In the genomic region with DNA sequence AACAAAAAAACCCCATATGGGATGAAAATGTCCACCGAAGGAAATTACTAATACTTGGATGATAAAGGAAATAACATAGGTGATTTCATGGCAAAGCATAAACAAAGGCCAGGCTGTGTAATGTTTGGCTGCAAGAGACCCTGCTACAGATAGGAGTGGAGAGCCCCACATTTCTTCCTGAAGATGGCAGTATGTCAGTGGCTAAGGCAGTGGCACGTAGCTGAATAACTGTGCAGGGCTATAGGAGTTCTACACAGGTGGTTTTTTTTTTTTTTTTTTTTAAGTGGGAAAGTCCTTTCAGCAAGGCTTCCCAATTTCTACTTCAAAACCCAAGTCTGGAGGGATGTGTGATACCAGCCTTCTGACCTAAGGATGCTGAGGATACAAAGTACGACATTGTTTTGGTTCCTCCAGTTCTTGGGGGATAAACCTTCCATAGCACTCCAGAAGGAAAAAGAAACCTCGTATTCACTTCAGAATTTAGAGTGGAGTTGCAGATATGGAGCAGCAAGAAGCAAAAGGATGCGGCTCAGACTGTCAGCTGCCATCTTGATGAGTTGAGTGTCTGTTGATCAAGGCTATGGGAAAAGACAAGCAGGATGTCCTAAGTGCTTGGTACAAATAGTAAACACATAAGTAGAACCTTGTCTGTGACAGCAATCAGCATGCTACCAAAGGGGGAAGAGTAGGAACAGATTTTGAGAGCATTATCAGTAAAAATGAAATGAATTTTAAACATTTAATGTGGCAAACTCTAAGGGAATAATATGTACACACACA, we compare ENCODE assay signal across 9 mouse cellular contexts. TPM values are rescaled to one million over a fixed set of nuclear protein-coding genes. Genes with fewer than 3 reads are reported as not detected.
DNase-seq lines count a peak whose midpoint lies in the region; ATAC-seq and TF ChIP-seq lines count a peak whose summit lies in the region.
"Had no signal": no experiment of that assay in that cellular context is flagged by ENCODE, and none has a peak within 500 bp of the region (broad histone marks: within the 10 kb centered on the region; RNA-seq: fewer than 3 reads in every experiment).

No protein-coding gene starts in this region.

- peaks cover 31 to 78% of the 10 kb centered on the region in 2 experiments for H3K36me3 ChIP-seq in CH12.LX (replicated peaks in 1 of 2; ENCODE audit: control insufficient read depth in 1 of 2, insufficient read depth in 1 of 2, low read length in 1 of 2)
- H3K36me3 ChIP-seq in intestine, postnatal 0 days (ENCODE audit: control insufficient read depth, insufficient read depth): no peaks in the 10 kb centered on the region

- no peak for ATAC-seq in intestine, postnatal 0 days

- peak; percentile 63 for TF ChIP-seq RAD21 in CH12.LX (IDR thresholded peaks at IDR 0.05; ENCODE audit: low read depth, low read length)

- dilution Hi-C loops in CH12.LX (cut with MboI; ENCODE audit: extremely low pct_ligation_motif_present, extremely low pct_unique_long_range_greater_than_20kb, low sequenced_read_pairs): no loop called here

- no peak overlapping the region for H3K4me3 ChIP-seq in CH12.LX (replicated peaks in 1 of 3; ENCODE audit: low read depth in 2 of 3, low read length in 2 of 3, poor library complexity in 1 of 3)
- H3K4me3 ChIP-seq in intestine, postnatal 0 days (ENCODE audit: low read depth, low read length): no peak overlapping the region

- no peak overlapping the region for H3K27ac ChIP-seq in CH12.LX (ENCODE audit: insufficient read depth, low read depth)
- no peak overlapping the region for H3K27ac ChIP-seq in intestine, postnatal 0 days (ENCODE audit: low read depth, low read length)

- no peaks in the 10 kb centered on the region for H3K9me3 ChIP-seq in CH12.LX (replicated peaks; ENCODE audit: low read length)
- no peaks in the 10 kb centered on the region for H3K9me3 ChIP-seq in intestine, postnatal 0 days (ENCODE audit: control insufficient read depth)

- in situ Hi-C loops in CH12.LX (cut with MboI; ENCODE audit: low pct_ligation_motif_present, low pct_unique_long_range_greater_than_20kb, low sequenced_read_pairs): no loop called here

- no peak for TF ChIP-seq POLR2A in CH12.LX (IDR thresholded peaks at IDR 0.05; ENCODE audit: low read depth, low read length)

- no peaks in the 10 kb centered on the region for H3K27me3 ChIP-seq in CH12.LX (replicated peaks)
- H3K27me3 ChIP-seq in intestine, postnatal 0 days (replicated peaks; ENCODE audit: control insufficient read depth, insufficient read depth, low read length): no peaks in the 10 kb centered on the region

- H3K9ac ChIP-seq in CH12.LX (ENCODE audit: insufficient read depth, low read depth): no peak overlapping the region
- no peak overlapping the region for H3K9ac ChIP-seq in intestine, postnatal 0 days (ENCODE audit: low read depth, low read length)

- TF ChIP-seq EP300 in CH12.LX (IDR thresholded peaks at IDR 0.05; ENCODE audit: low read length): no peak

- H3K79me2 ChIP-seq in CH12.LX (replicated peaks; ENCODE audit: control insufficient read depth, extremely low read depth, insufficient read depth, poor library complexity, severe bottlenecking): no peaks in the 10 kb centered on the region

- peak in 1 of 2 experiments; percentile 63; a peak in 2 of 4 replicates for TF ChIP-seq CTCF in CH12.LX (conservative IDR thresholded peaks at IDR 0.05 in 1 of 2, IDR thresholded peaks at IDR 0.05 in 1 of 2; ENCODE audit: low read depth in 2 of 2, low read length in 2 of 2)
- TF ChIP-seq CTCF in intestine, postnatal 0 days (IDR thresholded peaks at IDR 0.05; ENCODE audit: low read depth): peak; percentile 71

- H3K4me2 ChIP-seq in CH12.LX (ENCODE audit: insufficient read depth, low read depth, poor library complexity, severe bottlenecking): no peak overlapping the region
- no peak overlapping the region for H3K4me2 ChIP-seq in intestine, postnatal 0 days (replicated peaks; ENCODE audit: low read depth)

- WGBS in intestine, postnatal 0 days: 61% methylated on average over 5 of the region's 5 CpGs

- no peaks in the 10 kb centered on the region for H3K4me1 ChIP-seq in CH12.LX (ENCODE audit: control insufficient read depth in 1 of 2, insufficient read depth in 2 of 2)
- H3K4me1 ChIP-seq in intestine, postnatal 0 days (replicated peaks; ENCODE audit: control insufficient read depth, insufficient read depth, low read length): no peaks in the 10 kb centered on the region

- peak; percentile 5 for DNase-seq in layer of hippocampus, adult 9-11 months
- DNase-seq in layer of hippocampus, postnatal 25 days (ENCODE audit: extremely low spot score in 1 of 2, low spot score in 1 of 2): no peak
- peak; percentile 21 for DNase-seq in CH12.LX (ENCODE audit: extremely low read depth)
- peak; percentile 14 for DNase-seq in Muller cell, postnatal 12 days (ENCODE audit: inconsistent ontology term)
- DNase-seq in gastrocnemius, postnatal 25 days: no peak
- DNase-seq in c-Kit-positive CD71-positive TER-119-positive erythroid progenitor cells, embryonic 14.5 days (ENCODE audit: low spot score): no peak
- DNase-seq: gastrocnemius, postnatal 10 days had no signal

TF ChIP-seq in CH12.LX, 34 proteins besides CTCF, POLR2A, EP300 and RAD21:
- TF ChIP-seq MAX (IDR thresholded peaks at IDR 0.05; ENCODE audit: low read length) (no peak), E2F4 (IDR thresholded peaks at IDR 0.05; ENCODE audit: insufficient replicate concordance, low read depth, low read length) (no peak), POLR2AphosphoS2 (IDR thresholded peaks at IDR 0.05; ENCODE audit: low read depth, low read length) (no peak), ZNF384 (IDR thresholded peaks at IDR 0.05; ENCODE audit: low read depth, low read length) (peak; percentile 88), CHD2 (IDR thresholded peaks at IDR 0.05; ENCODE audit: low read length) (no peak), NRF1 (IDR thresholded peaks at IDR 0.05; ENCODE audit: low read depth, low read length) (no peak), RCOR1 (conservative IDR thresholded peaks at IDR 0.05; ENCODE audit: low read depth, low read length) (no peak), SMC3 (IDR thresholded peaks at IDR 0.05; ENCODE audit: low read depth, low read length) (peak; percentile 51), TBP (conservative IDR thresholded peaks at IDR 0.05; ENCODE audit: low read depth, low read length) (no peak)

RNA-seq across cellular contexts. Expression of a gene that starts 48.2 kb away (rescaled TPM):
- total RNA-seq in layer of hippocampus, postnatal 25 days (2021): not detected
- total RNA-seq in CH12.LX (2012; rRNA removed) (not detected in 2 replicates), CH12.LX (2014; rRNA removed) (not detected in 2 replicates)
- polyA plus RNA-seq in CH12.LX (2012; ENCODE audit: insufficient read length, low read depth): not detected in 2 replicates
- not detected in 2 replicates for polyA plus RNA-seq in intestine, postnatal 0 days (2015; fragmentation: Nextera tagmentation; extraction: Ambion mirVana)
- total RNA-seq in gastrocnemius, postnatal 25 days (2021): not detected
- total RNA-seq: gastrocnemius, postnatal 10 days had no signal
- polyA plus RNA-seq: neural tube, embryonic 11.5 days had no signal

Comparison
In these comparisons a context has a peak if more than half of its experiments do, and no peak if none do; other contexts are left out.
1. DNase-seq: peak in layer of hippocampus, adult 9-11 months (single experiment), CH12.LX (single experiment) and Muller cell, postnatal 12 days (single experiment); none in layer of hippocampus, postnatal 25 days (0 of 2), gastrocnemius, postnatal 25 days (single experiment) and c-Kit-positive CD71-positive TER-119-positive erythroid progenitor cells, embryonic 14.5 days (single experiment).